Mouse (Mus musculus): ENCODE data around the gene Adh6a. TPM values are rescaled to one million over a fixed set of nuclear protein-coding genes. Genes with fewer than 3 reads are reported as not detected.

Gene Adh6a
- polyA plus RNA-seq, 2 experiments = 0.28 TPM; not detected in 1

- ATAC-seq (ENCODE audit: low FRiP score, low read depth) (no peak), DNase-seq (ENCODE audit: low spot score) (no peak)
- H3K4me3 ChIP-seq (replicated peaks; ENCODE audit: low read length) = no peak overlapping the region
- H3K9ac ChIP-seq (ENCODE audit: low read depth, low read length, severe bottlenecking) = no peak overlapping the region
- 93% methylated on average over 9 of the region's 9 CpGs for WGBS
- H3K9me3 ChIP-seq (ENCODE audit: control insufficient read depth, low read length) = no peaks in the 10 kb centered on the region
- H3K4me2 ChIP-seq (replicated peaks; ENCODE audit: low read depth, low read length, severe bottlenecking) = no peak overlapping the region
- TF ChIP-seq POLR2A (IDR thresholded peaks at IDR 0.05; ENCODE audit: borderline replicate concordance, extremely low read depth, insufficient read depth, insufficient read length) = no peak
- H3K36me3 ChIP-seq (ENCODE audit: control insufficient read depth, insufficient read depth, low read length) = no peaks in the 10 kb centered on the region
- H3K27ac ChIP-seq (replicated peaks; ENCODE audit: low read depth, low read length) = no peak overlapping the region
- H3K4me1 ChIP-seq (ENCODE audit: control insufficient read depth, insufficient read depth, low read length) = no peaks in the 10 kb centered on the region; the same call in 1 of the 2 replicates
- no peaks in the 10 kb centered on the region for H3K27me3 ChIP-seq (ENCODE audit: control insufficient read depth, insufficient read depth, low read length)
Measured at GRCm38 (mm10) chr3:138282556-138282955, 30.5 kb upstream of the Adh6a start.

- no peaks in the 10 kb centered on the region for H3K4me1 ChIP-seq (ENCODE audit: control insufficient read depth, insufficient read depth, low read length)
- no peak overlapping the region for H3K27ac ChIP-seq (replicated peaks; ENCODE audit: low read depth, low read length)
- no peak overlapping the region for H3K4me3 ChIP-seq (replicated peaks; ENCODE audit: low read length)
- 90% methylated on average over 1 of the region's 1 CpGs for WGBS
- no peaks in the 10 kb centered on the region for H3K27me3 ChIP-seq (ENCODE audit: control insufficient read depth, insufficient read depth, low read length)
- H3K9ac ChIP-seq (ENCODE audit: low read depth, low read length, severe bottlenecking) = no peak overlapping the region
- H3K9me3 ChIP-seq (ENCODE audit: control insufficient read depth, low read length) = no peaks in the 10 kb centered on the region
- H3K36me3 ChIP-seq (ENCODE audit: control insufficient read depth, insufficient read depth, low read length) = no peaks in the 10 kb centered on the region
- no peak overlapping the region for H3K4me2 ChIP-seq (replicated peaks; ENCODE audit: low read depth, low read length, severe bottlenecking)
- DNase-seq (ENCODE audit: low spot score) (no peak), ATAC-seq (ENCODE audit: low FRiP score, low read depth) (no peak)
- no peak for TF ChIP-seq POLR2A (IDR thresholded peaks at IDR 0.05; ENCODE audit: borderline replicate concordance, extremely low read depth, insufficient read depth, insufficient read length)
Measured at GRCm38 (mm10) chr3:138283831-138284230, 29.3 kb upstream of the Adh6a start.

GRCm38 (mm10) chr3:138285986-138286385, 27.1 kb upstream of the Adh6a start:
- no peak overlapping the region for H3K4me3 ChIP-seq (replicated peaks; ENCODE audit: low read length)
- H3K4me2 ChIP-seq (replicated peaks; ENCODE audit: low read depth, low read length, severe bottlenecking) = no peak overlapping the region
- no peaks in the 10 kb centered on the region for H3K4me1 ChIP-seq (ENCODE audit: control insufficient read depth, insufficient read depth, low read length)
- H3K27ac ChIP-seq (replicated peaks; ENCODE audit: low read depth, low read length) = no peak overlapping the region
- no peak overlapping the region for H3K9ac ChIP-seq (ENCODE audit: low read depth, low read length, severe bottlenecking)
- DNase-seq (ENCODE audit: low spot score) = no peak
- no peaks in the 10 kb centered on the region for H3K9me3 ChIP-seq (ENCODE audit: control insufficient read depth, low read length)
- no peak for ATAC-seq (ENCODE audit: low FRiP score, low read depth)
- WGBS = 94% methylated on average over 7 of the region's 7 CpGs
- no peaks in the 10 kb centered on the region for H3K36me3 ChIP-seq (ENCODE audit: control insufficient read depth, insufficient read depth, low read length)
- TF ChIP-seq POLR2A (IDR thresholded peaks at IDR 0.05; ENCODE audit: borderline replicate concordance, extremely low read depth, insufficient read depth, insufficient read length) = no peak
- no peaks in the 10 kb centered on the region for H3K27me3 ChIP-seq (ENCODE audit: control insufficient read depth, insufficient read depth, low read length)

- Histone ChIP-seq H3K4me1 (ENCODE audit: control insufficient read depth, insufficient read depth, low read length) (no peaks in the 10 kb centered on the region), H3K9me3 (ENCODE audit: control insufficient read depth, low read length) (no peaks in the 10 kb centered on the region), H3K9ac (ENCODE audit: low read depth, low read length, severe bottlenecking) (no peak overlapping the region), H3K27me3 (ENCODE audit: control insufficient read depth, insufficient read depth, low read length) (no peaks in the 10 kb centered on the region), H3K36me3 (ENCODE audit: control insufficient read depth, insufficient read depth, low read length) (no peaks in the 10 kb centered on the region), H3K27ac (replicated peaks; ENCODE audit: low read depth, low read length) (no peak overlapping the region), H3K4me2 (replicated peaks; ENCODE audit: low read depth, low read length, severe bottlenecking) (no peak overlapping the region), H3K4me3 (replicated peaks; ENCODE audit: low read length) (no peak overlapping the region)
- DNase-seq (ENCODE audit: low spot score) = no peak
- TF ChIP-seq POLR2A (IDR thresholded peaks at IDR 0.05; ENCODE audit: borderline replicate concordance, extremely low read depth, insufficient read depth, insufficient read length) = no peak
- 85% methylated on average over 4 of the region's 4 CpGs for WGBS
- no peak for ATAC-seq (ENCODE audit: low FRiP score, low read depth)
Measured at GRCm38 (mm10) chr3:138287686-138288085, 25.4 kb upstream of the Adh6a start.

- no peak for ATAC-seq (ENCODE audit: low FRiP score, low read depth)
- TF ChIP-seq POLR2A (IDR thresholded peaks at IDR 0.05; ENCODE audit: borderline replicate concordance, extremely low read depth, insufficient read depth, insufficient read length) = no peak
- H3K36me3 ChIP-seq (ENCODE audit: control insufficient read depth, insufficient read depth, low read length) = no peaks in the 10 kb centered on the region
- H3K4me3 ChIP-seq (replicated peaks; ENCODE audit: low read length) = no peak overlapping the region
- 0 out of 2 replicates have a peak, but pooled peaks cover 5% of the 10 kb centered on the region for H3K9me3 ChIP-seq (ENCODE audit: control insufficient read depth, low read length)
- no peaks in the 10 kb centered on the region for H3K4me1 ChIP-seq (ENCODE audit: control insufficient read depth, insufficient read depth, low read length)
- no peak overlapping the region for H3K9ac ChIP-seq (ENCODE audit: low read depth, low read length, severe bottlenecking)
- no peak for DNase-seq (ENCODE audit: low spot score)
- H3K4me2 ChIP-seq (replicated peaks; ENCODE audit: low read depth, low read length, severe bottlenecking) = no peak overlapping the region
- no peak overlapping the region for H3K27ac ChIP-seq (replicated peaks; ENCODE audit: low read depth, low read length)
- H3K27me3 ChIP-seq (ENCODE audit: control insufficient read depth, insufficient read depth, low read length) = no peaks in the 10 kb centered on the region
- WGBS = 88% methylated on average over 2 of the region's 2 CpGs
Measured at GRCm38 (mm10) chr3:138290672-138291071, 22.4 kb upstream of the Adh6a start.
